Mouse (Mus musculus) ES-E14 (cell line): ENCODE measurements around the gene Smpd3. TPM values are rescaled to one million over a fixed set of nuclear protein-coding genes. Genes with fewer than 3 reads are reported as not detected.

ENCODE experiments used
- DNase-seq: peaks from one replicate; pipeline ENCODE4 v3.0.0-alpha.2; 2013; ENCODE audit warnings: low read depth, low spot score
- H3K27ac ChIP-seq: 2 replicates; pipeline ENCODE4 v1.5.1; 2012; ENCODE audit warnings: low read depth, mild to moderate bottlenecking, low read length, moderate library complexity, mixed read lengths; ENCODE audit not compliant: poor library complexity, insufficient read depth, severe bottlenecking
- H3K36me3 ChIP-seq: 2 replicates; pipeline ENCODE4 v1.6.1; 2012; ENCODE audit warnings: mild to moderate bottlenecking, low read length, moderate library complexity, mixed read lengths; ENCODE audit not compliant: control insufficient read depth, poor library complexity, insufficient read depth, severe bottlenecking
- H3K4me1 ChIP-seq, 2 experiments: fragments of 150-350 bp in 1 of 2; sonication (generic) in 1 of 2; 2 replicates each; pipeline ENCODE4 v1.6.1; 2012; ENCODE audit warnings: low read length in 2 of 2, mild to moderate bottlenecking in 1 of 2, mixed read lengths in 1 of 2; ENCODE audit not compliant: control insufficient read depth in 2 of 2, insufficient read depth in 2 of 2, poor library complexity in 1 of 2
- H3K4me3 ChIP-seq, 2 experiments: fragments of 150-350 bp in 1 of 2; sonication (generic) in 1 of 2; 2 replicates each; pipeline ENCODE4 v1.5.1; 2012; ENCODE audit warnings: low read length in 2 of 2, low read depth in 1 of 2, mild to moderate bottlenecking in 1 of 2, mixed read lengths in 1 of 2; ENCODE audit not compliant: insufficient read depth in 1 of 2, poor library complexity in 1 of 2, severe bottlenecking in 1 of 2
- H3K9ac ChIP-seq: 2 replicates; pipeline ENCODE4 v1.6.1; 2012; ENCODE audit warnings: low read depth, mild to moderate bottlenecking, low read length, mixed read lengths; ENCODE audit not compliant: poor library complexity, insufficient read depth, severe bottlenecking
- H3K9me3 ChIP-seq: fragments of 150-350 bp; sonication (generic); 2 replicates; pipeline ENCODE4 v1.6.1; 2012; ENCODE audit warnings: low read depth, mild to moderate bottlenecking, low read length; ENCODE audit not compliant: control insufficient read depth, insufficient read depth
- CHD2 ChIP-seq: IDR thresholded peaks from 2 replicates; pipeline ENCODE4 v1.6.1; 2014; ENCODE audit warnings: mild to moderate bottlenecking, low read depth, low read length, inconsistent platforms
- HCFC1 ChIP-seq: IDR thresholded peaks from 2 replicates; pipeline ENCODE4 v1.6.1; 2012; ENCODE audit warnings: low read length, inconsistent platforms, borderline replicate concordance; ENCODE audit not compliant: insufficient read depth
- MAFK ChIP-seq: IDR thresholded peaks from 2 replicates; pipeline ENCODE4 v1.6.1; 2014; ENCODE audit warnings: mild to moderate bottlenecking, low read depth, low read length, inconsistent platforms; ENCODE audit not compliant: insufficient read depth
- ZC3H11A ChIP-seq: IDR thresholded peaks from 2 replicates; pipeline ENCODE4 v1.6.1; 2012; ENCODE audit warnings: low read depth, mild to moderate bottlenecking, inconsistent platforms, low read length, borderline replicate concordance
- ZNF384 ChIP-seq: IDR thresholded peaks from 2 replicates; pipeline ENCODE4 v1.6.1; 2012; ENCODE audit warnings: low read depth, low read length, inconsistent platforms
- in situ Hi-C, 2 experiments: fragments of 600-800 bp; cut with MboI; formaldehyde crosslinking; loops; one replicate each; pipeline ENCODE4 v1.15.1; 2025; ENCODE audit warnings: low sequenced_read_pairs in 2 of 2, inconsistent platforms in 1 of 2; ENCODE audit not compliant: unreplicated experiment in 2 of 2
- total RNA-seq: library from RNA; depleted of rRNA; stranded (reverse); fragments of 300-350 nt; gene quantifications from 2 replicates; pipeline ENCODE4 v1.2.3, GENCODE M21; 2012

Smpd3 gene
- total RNA-seq, 1 experiment, result 0.94 TPM

- H3K4me1 ChIP-seq, result 0 out of 4 replicates have a peak, but pooled peaks cover 0 to under 1% of the 10 kb centered on the region in 2 experiments
These were observed 67.0 kb downstream of the Smpd3 start for GRCm38 (mm10) chr8:106270804-106271203.

GRCm38 (mm10) chr8:106268710-106269346 lies 69.0 kb downstream of the Smpd3 start:
- in situ Hi-C loops, result no loop called here

More at GRCm38 (mm10) chr8:106270804-106271203, 67.0 kb downstream of the Smpd3 start:
- TF ChIP-seq HCFC1, result no peak
- TF ChIP-seq CHD2, result no peak
- TF ChIP-seq ZNF384, result no peak
- TF ChIP-seq MAFK, result no peak
- TF ChIP-seq ZC3H11A, result no peak
- DNase-seq, result no peak
- no peaks in the 10 kb centered on the region for H3K36me3 ChIP-seq
- H3K9me3 ChIP-seq, result no peaks in the 10 kb centered on the region
- in situ Hi-C loops, result no loop called here
- no peak overlapping the region for H3K9ac ChIP-seq
- H3K27ac ChIP-seq, result no peak overlapping the region
- no peak overlapping the region for H3K4me3 ChIP-seq

GRCm38 (mm10) chr8:106265398-106265797 lies 72.4 kb downstream of the Smpd3 start:
- Histone ChIP-seq H3K36me3 (no peaks in the 10 kb centered on the region), H3K9ac (no peak overlapping the region), H3K9me3 (no peaks in the 10 kb centered on the region), H3K4me3 (peak overlapping the region; percentile 20 to 33; a peak in 2 of 4 replicates), H3K27ac (no peak overlapping the region), H3K4me1 (0 out of 4 replicates have a peak, but pooled peaks cover 0 to 3% of the 10 kb centered on the region in 2 experiments)
- TF ChIP-seq HCFC1 (no peak), MAFK (no peak), ZNF384 (no peak), ZC3H11A (no peak), CHD2 (no peak)
- no peak for DNase-seq
- in situ Hi-C loops, result no loop called here

More at GRCm38 (mm10) chr8:106268710-106269346, 69.0 kb downstream of the Smpd3 start:
- 0 out of 4 replicates have a peak, but pooled peaks cover 0 to 3% of the 10 kb centered on the region in 2 experiments for H3K4me1 ChIP-seq
- no peak overlapping the region for H3K9ac ChIP-seq
- H3K36me3 ChIP-seq, result no peaks in the 10 kb centered on the region
- no peak overlapping the region for H3K4me3 ChIP-seq
- TF ChIP-seq ZC3H11A (no peak), HCFC1 (no peak), ZNF384 (no peak), MAFK (no peak), CHD2 (no peak)
- H3K9me3 ChIP-seq, result no peaks in the 10 kb centered on the region
- DNase-seq, result no peak
- no peak overlapping the region for H3K27ac ChIP-seq

GRCm38 (mm10) chr8:106263928-106264327 lies 73.9 kb downstream of the Smpd3 start:
- no peak for TF ChIP-seq MAFK
- TF ChIP-seq CHD2, result no peak
- no peak for TF ChIP-seq HCFC1
- TF ChIP-seq ZC3H11A, result no peak
- TF ChIP-seq ZNF384, result no peak
- peaks cover 2% of the 10 kb centered on the region; the same call in 1 of the 2 replicates for H3K36me3 ChIP-seq
- no peak overlapping the region for H3K9ac ChIP-seq
- H3K9me3 ChIP-seq, result no peaks in the 10 kb centered on the region
- no peak overlapping the region for H3K4me3 ChIP-seq
- in situ Hi-C loops, result no loop called here
- H3K27ac ChIP-seq, result no peak overlapping the region
- 0 out of 4 replicates have a peak, but pooled peaks cover 0 to 3% of the 10 kb centered on the region in 2 experiments for H3K4me1 ChIP-seq
- DNase-seq, result no peak
